Mouse (Mus musculus): ENCODE results near the gene Dnaaf3. TPM values are rescaled to one million over a fixed set of nuclear protein-coding genes. Genes with fewer than 3 reads are reported as not detected.

Dnaaf3 gene
- total RNA-seq, 1 experiment from 2014 or later, result 0.91 TPM

GRCm38 (mm10) chr7:4521231-4522003, 10.8 kb downstream of the Dnaaf3 start:
- DNase-seq, result no peak

GRCm38 (mm10) chr7:4518487-4518886, 13.8 kb downstream of the Dnaaf3 start:
- DNase-seq, result no peak

- no peak for DNase-seq
Measured at GRCm38 (mm10) chr7:4516332-4517050, 15.8 kb downstream of the Dnaaf3 start, which contains the start of gene Tnnt1. TSS of gene Tnnt1 (minus strand) at chr7:4516382.

- no peak for DNase-seq
Measured at GRCm38 (mm10) chr7:4515853-4516252, 16.4 kb downstream of the Dnaaf3 start.

GRCm38 (mm10) chr7:4513829-4514712, 18.2 kb downstream of the Dnaaf3 start:
- DNase-seq, result no peak

GRCm38 (mm10) chr7:4513236-4513635, 19.0 kb downstream of the Dnaaf3 start:
- peak; percentile 41 for DNase-seq

GRCm38 (mm10) chr7:4511489-4512224, 20.6 kb downstream of the Dnaaf3 start:
- no peak for DNase-seq

GRCm38 (mm10) chr7:4509863-4510608, 22.2 kb downstream of the Dnaaf3 start:
- DNase-seq, result peak; percentile 68

GRCm38 (mm10) chr7:4508739-4509116, 23.5 kb downstream of the Dnaaf3 start:
- DNase-seq, result no peak

- no peak for DNase-seq
Measured at GRCm38 (mm10) chr7:4508062-4508738, 24.1 kb downstream of the Dnaaf3 start.

GRCm38 (mm10) chr7:4507220-4507619, 25.0 kb downstream of the Dnaaf3 start:
- DNase-seq, result no peak

- DNase-seq, result no peak
Measured at GRCm38 (mm10) chr7:4504646-4505435, 27.4 kb downstream of the Dnaaf3 start.

- no peak for DNase-seq
Measured at GRCm38 (mm10) chr7:4503858-4504257, 28.4 kb downstream of the Dnaaf3 start.

GRCm38 (mm10) chr7:4503100-4503499, 29.2 kb downstream of the Dnaaf3 start:
- no peak for DNase-seq

GRCm38 (mm10) chr7:4502421-4503090, 29.7 kb downstream of the Dnaaf3 start:
- DNase-seq, result no peak

GRCm38 (mm10) chr7:4501558-4502397, 30.5 kb downstream of the Dnaaf3 start, which contains the start of gene Ppp1r12c:
TSS of gene Ppp1r12c (minus strand) at chr7:4501680.
- peak; percentile 97 for DNase-seq

GRCm38 (mm10) chr7:4500892-4501471, 31.3 kb downstream of the Dnaaf3 start:
- DNase-seq, result peak; percentile 61

- DNase-seq, result no peak
Measured at GRCm38 (mm10) chr7:4499034-4499433, 33.2 kb downstream of the Dnaaf3 start.

Measured in adrenal gland, postnatal 25 days (tissue).